Mouse (Mus musculus): ENCODE results near the gene Clns1a. TPM values are rescaled to one million over a fixed set of nuclear protein-coding genes. Genes with fewer than 3 reads are reported as not detected.

The Clns1a gene
- 10 to 100 TPM; 29.5 to 31.5 TPM for total RNA-seq (2021)

DNA sequence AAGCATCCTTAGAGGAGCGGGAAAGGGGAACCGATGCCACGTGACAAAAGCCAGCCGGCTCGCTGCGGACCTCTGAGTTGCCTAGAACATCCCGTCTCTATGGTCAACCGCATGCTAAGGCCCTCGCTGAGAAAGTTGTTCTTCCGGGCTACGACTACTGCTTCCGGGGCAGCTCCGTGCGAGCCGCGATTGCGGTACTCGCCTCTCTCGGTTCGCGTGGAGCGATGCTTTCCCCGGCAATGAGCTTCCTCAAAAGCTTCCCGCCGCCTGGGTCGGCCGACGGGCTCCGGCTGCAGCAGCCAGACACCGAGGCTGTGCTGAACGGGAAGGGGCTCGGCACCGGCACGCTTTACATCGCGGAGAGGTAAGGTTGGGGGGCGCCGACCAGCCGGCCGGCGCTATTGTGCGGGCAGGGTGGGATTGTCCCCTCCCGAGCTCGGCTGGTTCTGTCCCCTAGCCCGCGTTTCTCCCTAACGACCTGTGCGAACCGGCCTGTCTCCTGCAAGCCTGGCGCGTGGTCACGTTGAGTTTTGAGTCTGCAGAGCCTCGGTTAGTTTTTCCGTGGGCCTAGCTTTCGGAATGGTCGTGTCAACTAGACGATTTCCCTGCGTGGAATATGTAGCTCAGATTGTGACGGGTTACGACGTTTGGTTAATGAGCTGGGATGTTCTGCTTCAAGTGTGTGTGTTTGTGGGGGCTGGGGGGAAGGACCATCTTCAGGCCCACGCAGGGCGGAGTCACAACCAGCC lies at the start of gene Clns1a:
Gene Clns1a, plus strand, starts transcription at position 129 of the 749 bp plus-strand sequence.
- peak; percentile 81 for DNase-seq (ENCODE audit: low spot score)
- intact Hi-C loops (cut with DNase I): loop anchor here (5.0 kb wide), 2 partner anchors 114 to 214 kb away; partner anchors contain the start of gene Ints4

- intact Hi-C loops (cut with DNase I): no loop called here
- no peak for DNase-seq (ENCODE audit: low spot score)
Measured at GRCm38 (mm10) chr7:97647656-97648055, 48.8 kb upstream of the Clns1a start.

GRCm38 (mm10) chr7:97650729-97651128 lies 45.7 kb upstream of the Clns1a start:
- DNase-seq (ENCODE audit: low spot score): no peak
- intact Hi-C loops (cut with DNase I): no loop called here

DNA sequence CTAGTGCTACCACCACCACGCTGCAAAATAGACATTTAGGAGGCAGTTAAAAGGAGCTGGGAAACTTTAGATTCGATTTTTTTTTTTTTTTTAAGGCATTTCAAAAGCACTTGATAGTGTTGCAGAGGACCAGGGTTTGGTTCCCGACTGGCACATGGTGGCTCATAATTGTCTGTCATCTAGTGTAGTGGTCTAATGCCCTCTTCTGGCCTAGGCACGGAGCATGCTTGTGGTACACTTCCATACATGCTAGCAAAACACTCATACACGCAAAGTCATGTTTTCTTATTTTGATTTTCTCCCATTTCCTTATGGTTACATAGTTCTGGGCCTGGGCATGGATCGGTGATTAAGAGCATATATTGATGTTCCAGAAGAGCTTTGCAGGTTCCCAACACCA lies 40.3 kb upstream of the Clns1a start:
- no peak for DNase-seq (ENCODE audit: low spot score)
- intact Hi-C loops (cut with DNase I): no loop called here

DNA sequence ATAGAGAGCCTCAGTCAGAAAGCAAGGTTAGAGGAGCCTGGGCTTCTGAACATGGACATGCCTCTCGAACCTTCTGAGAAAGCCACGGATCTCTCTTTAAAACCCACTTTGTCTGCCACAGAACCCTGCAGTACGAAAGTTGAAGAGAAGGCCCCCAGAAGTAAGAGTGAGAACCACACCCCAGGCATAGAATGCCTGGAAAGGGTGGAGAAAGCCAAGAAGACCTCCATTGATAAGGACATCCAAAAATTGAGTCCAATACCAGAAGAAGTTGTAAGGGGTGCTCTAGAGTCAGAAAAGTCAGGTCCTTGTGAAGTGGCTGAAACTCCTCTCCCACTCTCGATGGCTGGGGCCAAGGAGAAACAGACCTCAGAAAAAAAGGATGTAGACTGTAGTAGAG lies 34.8 kb upstream of the Clns1a start:
- intact Hi-C loops (cut with DNase I): no loop called here
- no peak for DNase-seq (ENCODE audit: low spot score)

- DNase-seq (ENCODE audit: low spot score): no peak
- intact Hi-C loops (cut with DNase I): loop anchor here (2.0 to 5.0 kb wide), 2 partner anchors 102 to 254 kb away; partner anchors contain the start of genes Aamdc and Rsf1
Measured at GRCm38 (mm10) chr7:97679239-97679638, 17.2 kb upstream of the Clns1a start.

DNA sequence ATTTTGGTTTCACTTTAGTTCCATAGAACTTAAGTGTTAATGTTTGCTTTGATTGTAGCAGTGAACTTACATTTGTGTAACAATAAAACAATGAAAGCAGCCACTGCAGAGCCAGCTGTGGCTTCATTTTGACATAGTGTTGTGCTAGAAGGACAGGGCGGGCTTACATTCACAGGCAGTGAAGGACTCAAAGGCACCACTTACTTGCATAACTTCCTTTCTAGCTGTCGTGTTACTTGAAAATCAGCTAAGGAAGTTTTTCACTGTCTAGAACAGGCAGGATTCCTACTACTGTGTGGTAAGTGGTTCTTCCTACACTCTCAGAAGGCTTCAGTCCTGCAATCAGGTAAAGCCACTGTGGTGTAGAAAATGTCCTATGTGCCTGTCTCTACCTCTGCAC lies 8.6 kb upstream of the Clns1a start:
- no peak for DNase-seq (ENCODE audit: low spot score)
- intact Hi-C loops (cut with DNase I): no loop called here

DNA sequence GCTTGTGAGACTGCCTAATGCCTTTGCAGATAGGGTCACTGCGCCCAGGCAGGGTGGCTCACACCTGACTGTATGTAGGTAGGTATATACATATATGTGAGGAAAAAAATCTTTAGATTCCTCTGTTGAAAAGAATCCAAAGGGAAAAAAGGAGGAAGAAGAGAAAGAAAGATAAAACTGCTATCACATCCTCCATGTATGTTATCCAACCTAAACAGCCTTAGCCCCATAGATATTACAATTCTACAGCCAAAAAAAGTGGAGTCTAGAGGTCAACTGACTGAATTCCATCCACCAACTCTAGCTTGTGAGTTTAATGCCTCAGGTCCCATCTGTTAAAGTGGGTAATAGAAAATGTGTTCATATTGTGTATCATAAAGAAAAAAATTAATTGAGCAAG lies 993 bp upstream of the Clns1a start:
- intact Hi-C loops (cut with DNase I): loop anchor here (5.0 kb wide), 2 partner anchors 113 to 213 kb away; partner anchors contain the start of gene Ints4

DNA sequence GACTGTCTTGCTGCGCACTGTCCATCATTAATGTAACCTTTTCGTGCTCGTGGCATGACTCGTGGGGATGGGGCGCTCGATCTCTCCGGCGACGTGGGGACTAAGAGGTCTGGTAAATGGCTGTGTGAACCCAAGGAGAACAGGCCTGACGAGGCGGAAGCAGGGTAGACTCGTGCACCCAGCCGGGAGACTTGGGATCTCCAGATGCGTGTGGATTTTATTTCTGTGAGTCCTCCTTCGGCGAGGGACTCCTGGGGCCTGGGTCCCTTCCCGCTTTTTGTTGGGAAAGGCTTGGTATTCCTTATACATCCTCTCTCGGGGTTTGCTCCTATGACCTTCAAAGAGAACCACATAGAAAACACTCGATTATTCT lies 315 bp upstream of the Clns1a start:
- intact Hi-C loops (cut with DNase I): loop anchor here (5.0 kb wide), 2 partner anchors 114 to 214 kb away; partner anchors contain the start of gene Ints4
- no peak for DNase-seq (ENCODE audit: low spot score)

More for the DNA sequence above, 993 bp upstream of the Clns1a start:
- DNase-seq (ENCODE audit: low spot score): no peak

GRCm38 (mm10) chr7:97700173-97700572 lies 3.7 kb downstream of the Clns1a start:
- intact Hi-C loops (cut with DNase I): no loop called here
- DNase-seq (ENCODE audit: low spot score): no peak

DNA sequence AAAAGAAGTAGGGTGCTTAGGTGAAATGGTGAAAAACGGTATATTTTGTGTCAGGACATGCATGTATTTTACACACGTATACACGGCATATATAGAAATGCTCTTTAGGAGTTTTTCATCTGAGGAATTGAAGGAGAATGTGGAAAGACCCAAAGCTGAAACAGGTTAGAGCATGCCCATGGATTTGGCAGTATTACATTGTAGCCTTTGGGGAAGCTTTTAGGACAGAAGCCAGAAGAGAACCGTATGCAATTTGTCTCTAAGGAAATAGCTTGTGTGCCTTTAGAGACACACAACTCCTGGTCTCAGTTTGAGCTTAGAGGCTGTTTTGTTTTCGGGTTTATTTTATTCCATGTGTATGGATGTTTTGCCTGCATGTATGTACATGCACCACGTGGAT lies 4.7 kb downstream of the Clns1a start:
- intact Hi-C loops (cut with DNase I): no loop called here
- no peak for DNase-seq (ENCODE audit: low spot score)

DNA sequence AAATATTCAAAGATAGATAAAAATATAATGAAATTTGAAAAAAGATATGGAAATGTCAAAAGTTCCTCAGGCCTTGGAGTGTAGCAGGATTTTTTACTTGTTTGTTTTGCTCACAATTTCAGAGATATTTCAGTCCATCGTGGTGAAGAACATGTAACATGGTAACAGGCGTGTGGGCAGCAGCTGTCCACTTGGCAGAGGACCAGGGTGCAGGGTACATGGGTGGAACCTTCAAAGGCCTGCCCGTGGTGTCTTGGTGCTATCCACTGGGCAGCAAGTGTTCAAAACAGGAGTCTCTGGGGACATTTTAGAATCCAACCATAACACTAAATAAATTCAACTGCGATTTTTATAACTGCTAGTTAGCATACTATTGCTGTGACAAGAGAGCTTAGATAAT lies 10.7 kb downstream of the Clns1a start:
- intact Hi-C loops (cut with DNase I): no loop called here
- DNase-seq (ENCODE audit: low spot score): no peak

DNA sequence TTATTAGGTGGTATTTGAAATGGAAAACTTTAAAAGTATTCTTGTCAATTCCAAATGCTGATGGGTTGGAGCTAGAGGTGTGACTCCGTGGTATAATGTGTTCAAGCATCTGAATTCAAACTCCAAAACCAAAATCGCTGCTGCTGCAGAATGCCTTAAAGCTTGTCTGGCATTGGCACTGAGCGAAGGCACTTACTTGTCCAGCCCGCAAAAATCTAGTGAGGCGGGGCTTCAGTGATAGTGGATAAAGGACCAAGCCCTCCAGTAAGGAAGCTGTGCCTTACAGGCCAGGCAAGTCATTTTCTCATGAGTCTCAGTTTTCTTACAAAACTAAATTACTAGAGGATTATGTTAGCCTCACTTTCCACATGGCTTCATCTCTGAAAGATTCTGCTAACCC lies 11.4 kb downstream of the Clns1a start:
- no peak for DNase-seq (ENCODE audit: low spot score)
- intact Hi-C loops (cut with DNase I): no loop called here

DNA sequence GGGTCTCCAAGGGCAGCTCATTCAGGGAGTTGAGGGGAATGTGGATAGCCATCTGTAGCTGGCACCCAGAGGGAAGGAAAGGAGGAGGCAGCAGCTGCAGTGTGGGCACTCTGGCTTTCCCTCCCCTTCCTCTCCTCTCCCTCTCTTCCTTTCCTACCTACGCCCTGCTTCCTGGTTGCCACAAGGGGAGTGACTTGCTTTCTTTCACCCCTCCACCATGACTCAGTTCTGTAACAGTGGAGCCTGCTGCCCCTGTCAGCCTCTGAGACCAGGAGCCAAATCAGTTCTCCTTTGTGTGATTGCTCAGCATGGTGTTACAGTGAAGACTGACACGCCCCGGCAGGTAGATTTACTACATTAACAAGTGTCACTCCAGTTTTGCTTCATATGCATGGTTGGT lies 12.8 kb downstream of the Clns1a start:
- no peak for DNase-seq (ENCODE audit: low spot score)
- intact Hi-C loops (cut with DNase I): no loop called here

GRCm38 (mm10) chr7:97714651-97715050 lies 18.2 kb downstream of the Clns1a start:
- intact Hi-C loops (cut with DNase I): no loop called here
- DNase-seq (ENCODE audit: low spot score): no peak

- intact Hi-C loops (cut with DNase I): no loop called here
- no peak for DNase-seq (ENCODE audit: low spot score)
Measured at GRCm38 (mm10) chr7:97717326-97717725, 20.9 kb downstream of the Clns1a start.

DNA sequence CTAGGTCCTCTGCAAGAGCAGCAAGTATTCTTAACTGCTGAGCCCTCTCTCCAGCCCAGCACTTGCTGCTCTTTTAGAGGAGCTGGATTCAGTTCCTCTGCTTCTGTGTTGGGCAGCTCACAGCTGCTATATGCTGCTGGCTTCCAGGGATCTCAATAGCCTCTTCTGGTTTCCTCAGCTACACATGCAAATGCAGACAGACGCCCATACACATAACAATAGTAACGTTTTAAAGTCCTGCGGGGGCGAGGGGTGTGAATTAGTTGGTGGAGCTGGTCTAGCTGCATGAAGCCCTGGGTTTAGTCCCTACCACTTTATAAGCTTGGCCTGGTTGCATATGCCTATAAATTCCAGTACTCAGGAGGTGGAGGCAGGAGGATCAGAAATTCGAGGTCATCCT lies 22.6 kb downstream of the Clns1a start:
- DNase-seq (ENCODE audit: low spot score): no peak
- intact Hi-C loops (cut with DNase I): no loop called here

- no peak for DNase-seq (ENCODE audit: low spot score)
- intact Hi-C loops (cut with DNase I): no loop called here
Measured at GRCm38 (mm10) chr7:97720109-97720508, 23.7 kb downstream of the Clns1a start.

DNA sequence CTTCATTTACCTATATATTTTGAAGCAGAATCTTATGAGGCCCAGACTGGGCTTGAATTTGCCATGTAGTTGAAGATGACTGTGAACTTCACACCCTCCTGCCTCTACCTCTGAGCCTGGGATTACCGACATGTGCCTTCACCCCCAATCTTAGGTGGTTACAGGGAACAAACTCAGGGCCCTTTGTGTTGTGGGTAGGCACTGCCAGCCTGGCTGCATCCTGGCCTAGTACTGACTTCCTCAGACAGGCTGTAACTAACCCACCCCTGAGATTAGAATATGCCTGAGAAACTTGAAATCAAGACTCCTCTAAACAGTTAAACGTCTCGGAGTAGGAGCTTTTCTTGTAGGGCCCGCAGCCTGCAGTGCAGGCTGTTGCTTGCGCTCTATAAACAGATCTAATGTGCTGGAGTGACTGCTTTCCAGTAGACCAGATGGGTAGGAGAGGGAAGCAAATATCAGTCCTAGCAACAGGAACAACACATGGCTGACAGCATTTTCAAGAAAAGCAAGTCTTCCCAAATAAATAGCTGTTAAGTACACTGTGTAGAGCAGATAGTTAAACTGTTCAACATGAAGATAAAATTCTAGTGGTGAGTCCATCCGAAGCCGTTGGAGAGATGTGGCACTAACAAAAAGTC lies 26.0 kb downstream of the Clns1a start:
- DNase-seq (ENCODE audit: low spot score): no peak
- intact Hi-C loops (cut with DNase I): no loop called here

GRCm38 (mm10) chr7:97723646-97724538 lies 27.5 kb downstream of the Clns1a start:
- no peak for DNase-seq (ENCODE audit: low spot score)
- intact Hi-C loops (cut with DNase I): no loop called here
